Mouse (Mus musculus) urinary bladder, postnatal 36 days (tissue): ENCODE measurements around the gene Brip1.

Experiments used
- DNase-seq, 2 experiments: peaks; one replicate each; pipeline ENCODE4 v3.0.0; 2022; ENCODE audit warnings: low spot score in 2 of 2, mixed read lengths in 1 of 2

Brip1 gene

DNA sequence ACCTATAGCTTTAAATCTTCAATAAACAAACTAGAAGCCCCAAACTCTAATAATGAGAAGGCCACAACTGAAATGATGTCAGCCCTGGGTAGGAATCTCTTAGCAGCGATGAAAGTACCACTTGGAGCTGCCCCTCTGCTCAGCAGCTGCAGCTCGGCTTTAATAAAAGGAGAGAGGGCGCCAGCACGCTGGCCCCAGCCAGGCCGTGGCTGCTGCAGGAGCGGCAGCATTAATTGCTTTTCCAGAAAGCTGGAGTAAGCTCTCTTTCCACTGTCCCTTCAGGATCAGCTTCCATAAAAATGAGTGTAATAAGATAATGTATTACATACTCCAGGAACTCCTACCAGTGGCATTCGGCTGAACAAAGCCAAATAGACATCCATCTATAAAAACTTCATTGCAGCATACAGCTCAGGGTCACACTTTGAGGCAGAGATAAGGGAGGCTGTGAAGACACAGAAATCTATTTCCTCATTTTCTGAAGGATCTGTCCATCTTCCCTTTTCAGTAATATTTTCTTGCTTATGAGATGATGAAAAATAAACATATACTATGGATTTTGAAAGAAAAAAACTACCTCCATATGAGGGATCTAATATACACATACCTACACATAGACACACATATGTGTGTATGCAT lies 174.3 kb downstream of the Brip1 start:
- no peak for DNase-seq

DNA sequence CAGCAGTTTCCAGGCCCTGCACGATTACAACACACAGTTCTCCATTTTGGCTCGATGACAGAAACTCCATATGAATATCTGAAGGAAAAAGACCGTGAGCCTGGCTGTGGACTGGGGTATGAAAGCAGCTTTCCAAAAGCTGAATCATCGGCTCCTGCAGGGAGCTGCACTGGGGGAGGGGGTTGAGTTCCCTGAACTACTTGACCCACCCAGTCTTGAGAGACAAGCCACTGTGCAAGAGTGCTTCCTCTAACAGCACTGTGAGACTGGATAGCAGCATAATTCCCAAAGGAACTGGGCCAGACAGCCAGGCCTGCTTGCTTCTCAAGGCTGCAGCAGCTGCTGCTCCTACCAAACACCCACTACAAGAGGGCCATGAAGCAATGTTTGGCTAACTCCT lies 178.6 kb downstream of the Brip1 start:
- peak in 1 of 2 experiments; percentile 4 for DNase-seq

DNA sequence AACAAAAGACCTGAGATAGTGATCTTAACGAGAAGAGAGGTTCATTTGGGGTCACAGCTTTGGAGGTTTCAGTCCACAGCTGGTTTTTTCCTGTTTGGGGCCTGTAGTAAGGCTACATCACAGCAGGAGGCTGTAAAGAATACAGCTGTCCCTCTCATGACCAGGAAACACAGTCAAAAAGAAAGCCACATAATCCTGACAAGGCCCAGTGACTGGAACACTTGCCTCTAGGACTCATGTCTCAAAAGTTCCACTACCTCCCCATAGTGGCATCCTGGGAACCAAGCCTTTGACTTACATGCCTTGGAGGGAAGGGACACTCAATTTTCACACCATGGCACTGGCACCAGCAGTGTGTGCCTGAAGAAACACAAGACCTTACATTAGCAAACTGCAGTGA lies 181.0 kb downstream of the Brip1 start:
- no peak for DNase-seq

GRCm38 (mm10) chr11:86016242-86016641 lies 184.8 kb downstream of the Brip1 start:
- DNase-seq = no peak

DNA sequence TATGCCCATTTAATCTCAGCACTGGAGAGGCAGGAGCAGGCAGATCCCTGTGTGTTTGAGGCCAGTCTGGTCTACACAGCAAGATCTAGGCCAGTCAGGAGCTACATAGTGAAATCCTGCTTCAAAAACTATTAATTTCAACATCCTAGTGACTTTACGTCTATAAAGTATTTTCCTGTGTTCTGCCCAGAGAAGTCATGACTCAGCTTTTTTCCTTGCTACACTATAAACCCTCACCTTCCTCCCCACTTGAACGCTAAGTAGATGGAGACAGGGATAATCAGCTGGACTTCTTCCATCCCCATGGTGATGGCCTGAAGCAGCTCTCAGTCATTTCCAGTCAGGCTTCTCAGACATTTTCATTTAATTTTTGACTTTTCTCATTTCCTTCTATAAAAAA lies 187.9 kb downstream of the Brip1 start:
- DNase-seq = no peak

DNA sequence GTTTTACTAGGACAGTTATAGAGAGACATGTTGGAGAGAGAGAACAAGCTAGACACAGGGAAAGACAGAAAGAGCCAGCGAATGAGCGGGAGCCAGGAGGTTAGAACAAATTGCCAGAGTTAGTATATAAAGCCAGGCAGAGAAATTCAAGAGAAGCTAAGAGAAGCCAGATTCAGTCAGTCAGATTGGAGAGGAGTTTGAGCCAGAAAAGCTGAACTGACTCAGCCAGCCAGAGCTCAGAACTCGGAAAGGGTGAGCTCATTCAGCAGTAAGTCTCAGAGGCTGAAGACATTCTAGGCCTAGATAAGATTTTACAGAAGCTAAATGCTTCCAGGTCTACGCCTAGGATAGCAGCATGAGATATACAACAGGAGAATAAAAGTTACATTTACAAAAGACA lies 190.5 kb downstream of the Brip1 start:
- no peak for DNase-seq

DNA sequence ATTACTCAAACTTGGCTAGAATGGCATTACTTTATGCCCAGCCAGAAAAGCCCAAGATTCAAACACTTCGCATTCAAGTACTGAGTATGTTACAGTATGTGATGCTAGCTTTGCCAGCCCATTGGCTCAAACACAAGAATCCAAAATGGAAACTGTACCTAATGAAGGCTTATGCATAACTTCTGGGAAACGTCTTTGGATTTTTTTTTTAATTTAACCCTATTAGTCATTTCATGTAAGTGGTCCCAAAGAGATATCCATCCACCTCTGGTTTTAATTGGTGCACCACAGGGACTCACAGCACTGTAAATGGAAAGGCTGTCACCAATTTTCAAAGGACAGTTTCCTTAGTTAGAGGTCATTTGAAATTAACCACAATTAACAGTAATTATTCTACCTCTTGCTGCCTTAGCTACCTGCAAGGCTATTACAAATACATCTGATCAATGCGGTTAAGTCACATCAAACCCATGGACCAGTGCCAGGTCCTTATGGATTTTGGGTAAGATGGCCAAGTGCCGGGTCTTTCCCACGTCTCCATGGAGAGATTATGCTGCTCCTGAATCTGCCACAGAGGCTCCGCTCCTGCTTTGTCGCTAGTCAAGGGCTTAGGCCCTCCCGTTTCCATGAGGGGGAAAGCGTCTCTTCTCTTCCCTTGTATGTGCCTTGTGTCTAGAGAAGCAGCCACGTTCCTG lies 192.6 kb downstream of the Brip1 start:
- DNase-seq = no peak
